In the genomic region with DNA sequence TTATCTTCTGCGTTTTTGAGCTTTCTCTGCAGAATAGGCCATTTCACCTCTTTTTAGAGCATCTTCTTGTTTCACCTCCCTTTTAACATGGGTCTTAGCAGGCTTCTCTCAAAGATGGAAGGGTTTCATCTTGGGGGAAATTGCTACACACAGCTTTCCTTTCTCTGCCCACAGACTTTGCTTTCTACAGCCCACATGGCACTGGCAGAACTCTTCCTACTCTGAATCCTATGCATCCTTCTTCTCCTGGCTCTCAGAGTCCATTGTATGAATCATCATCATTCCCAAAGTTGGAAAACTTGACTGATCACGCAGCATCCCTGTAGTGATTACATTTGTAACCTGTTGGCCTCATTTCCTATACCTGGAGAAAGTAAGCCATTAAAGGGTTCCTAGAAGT, we compare ENCODE assay signal across 16 mouse cellular contexts.
"Had no signal": no experiment of that assay in that cellular context is flagged by ENCODE, and none has a peak within 500 bp of the region (broad histone marks: within the 10 kb centered on the region; RNA-seq: fewer than 3 reads in every experiment).

No protein-coding gene starts in this region.

- H3K4me1 ChIP-seq: neural tube, embryonic 13.5 days; neural tube, embryonic 15.5 days; stomach, embryonic 15.5 days had no signal

- H3K27ac ChIP-seq: neural tube, embryonic 13.5 days; neural tube, embryonic 15.5 days; stomach, embryonic 15.5 days; stomach, postnatal 0 days had no signal

- H3K36me3 ChIP-seq: neural tube, embryonic 13.5 days; neural tube, embryonic 15.5 days; stomach, embryonic 15.5 days had no signal

- H3K4me2 ChIP-seq: neural tube, embryonic 13.5 days; neural tube, embryonic 15.5 days; stomach, embryonic 15.5 days had no signal

- H3K9ac ChIP-seq: neural tube, embryonic 13.5 days; neural tube, embryonic 15.5 days; stomach, embryonic 15.5 days had no signal

- H3K9me3 ChIP-seq: neural tube, embryonic 13.5 days; neural tube, embryonic 15.5 days; stomach, embryonic 15.5 days had no signal

- DNase-seq: retina, postnatal 1 day; right cerebral cortex, adult 18-20 months; right cerebral cortex, postnatal 14 days; right cerebral cortex, postnatal 25 days; right cerebral cortex, postnatal 4 days; spleen, adult 18-20 months; thymus, adult 18-20 months; thymus, adult 2 months; thymus, postnatal 14 days; thymus, postnatal 25 days; thymus, postnatal 36 days; thymus, postnatal 4 days had no signal

- H3K27me3 ChIP-seq: neural tube, embryonic 13.5 days; neural tube, embryonic 15.5 days; stomach, embryonic 15.5 days had no signal

- H3K4me3 ChIP-seq: neural tube, embryonic 13.5 days; neural tube, embryonic 15.5 days; stomach, embryonic 15.5 days had no signal
